Mouse (Mus musculus) heart, adult 2 months (tissue): Measurements from ENCODE around the gene Fat3.

ENCODE experiments used
- EP300 ChIP-seq: fragments of 200-500 bp; IDR thresholded peaks from 2 replicates; pipeline ENCODE4 v1.6.1; 2011; ENCODE audit warnings: low read depth, low read length, control low read depth; ENCODE audit not compliant: insufficient read depth
- POLR2A ChIP-seq: fragments of 200-500 bp; IDR thresholded peaks from 2 replicates; pipeline ENCODE4 v1.6.1; 2011; ENCODE audit warnings: mild to moderate bottlenecking, low read depth, low read length, control low read depth; ENCODE audit not compliant: insufficient read depth

- TF ChIP-seq EP300 (no peak), POLR2A (no peak)
Observed at GRCm38 (mm10) chr9:15880754-15881153, 620.3 kb downstream of the Fat3 start.
